Mouse (Mus musculus) CH12.LX (cell line): Measurements from ENCODE around the gene Car5a.

ENCODE experiments used
- CTCF ChIP-seq, 2 experiments: IDR thresholded peaks in 1 of 2; conservative IDR thresholded peaks in 1 of 2; 2 replicates each; pipeline ENCODE4 v1.5.1; 2011 to 2012; ENCODE audit warnings: low read depth in 2 of 2, low read length in 2 of 2, improper control_type of control experiment in 1 of 2, inconsistent platforms in 1 of 2, mild to moderate bottlenecking in 1 of 2, moderate library complexity in 1 of 2
- MAX ChIP-seq: IDR thresholded peaks from 2 replicates; pipeline ENCODE4 v1.6.1; 2011; ENCODE audit warnings: low read length, improper control_type of control experiment
- NRF1 ChIP-seq: IDR thresholded peaks from 2 replicates; pipeline ENCODE4 v1.6.1; 2014; ENCODE audit warnings: low read depth, mild to moderate bottlenecking, inconsistent platforms, low read length, improper control_type of control experiment, moderate library complexity
- POLR2A ChIP-seq: IDR thresholded peaks from 2 replicates; pipeline ENCODE4 v1.6.1; 2011; ENCODE audit warnings: low read depth, mild to moderate bottlenecking, improper control_type of control experiment, low read length
- ZC3H11A ChIP-seq: IDR thresholded peaks from 2 replicates; pipeline ENCODE4 v1.6.1; 2012; ENCODE audit warnings: low read depth, mild to moderate bottlenecking, inconsistent platforms, low read length, improper control_type of control experiment

GRCm38 (mm10) chr8:121980792-121981519, 36.3 kb upstream of the Car5a start:
- TF ChIP-seq CTCF (conservative IDR thresholded peaks at IDR 0.05 in 1 of 2, IDR thresholded peaks at IDR 0.05 in 1 of 2; ENCODE audit: low read depth in 2 of 2, low read length in 2 of 2) = no peak
- no peak for TF ChIP-seq POLR2A
- no peak for TF ChIP-seq NRF1
- TF ChIP-seq MAX = no peak
- TF ChIP-seq ZC3H11A = no peak
